Mouse (Mus musculus): ENCODE data around the gene Mettl16. TPM values are rescaled to one million over a fixed set of nuclear protein-coding genes. Genes with fewer than 3 reads are reported as not detected.

Mettl16 gene
- polyA plus RNA-seq, 1 experiment from 2014 or later = 61.6 TPM

DNA sequence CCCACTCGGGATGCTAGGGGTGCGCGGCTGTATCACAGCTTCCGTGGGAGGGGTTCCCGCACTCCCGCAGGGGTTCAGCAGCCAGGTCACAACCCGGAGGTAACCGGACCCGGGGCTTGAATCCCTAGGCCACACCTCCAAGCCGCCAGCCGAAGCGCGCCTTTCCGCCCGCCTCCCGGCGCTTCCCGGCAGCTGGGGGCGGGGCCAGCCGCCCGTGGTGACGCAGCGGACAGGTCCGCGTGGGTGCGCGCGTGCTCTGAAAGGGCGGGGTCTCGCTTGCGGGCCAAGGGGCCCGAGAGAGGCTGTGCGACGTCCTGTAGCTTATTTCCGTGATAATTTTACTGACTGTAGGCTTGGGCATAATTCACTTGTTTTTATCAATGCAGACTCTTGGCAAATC, 67.8 kb downstream of the Mettl16 start:
- H3K27ac ChIP-seq = peak overlapping the region; percentile 93
- peak overlapping the region; percentile 69 for H3K9ac ChIP-seq (replicated peaks)
- H3K9me3 ChIP-seq = no peaks in the 10 kb centered on the region
- H3K27me3 ChIP-seq = no peaks in the 10 kb centered on the region
- H3K4me3 ChIP-seq (replicated peaks) = peak overlapping the region; percentile 56
- H3K36me3 ChIP-seq = peaks cover 39% of the 10 kb centered on the region
- peak overlapping the region; percentile 72 for H3K4me2 ChIP-seq
- ATAC-seq (ENCODE audit: insufficient number of reproducible peaks, insufficient read depth, low FRiP score, low TSS enrichment, low read depth) = peak; percentile 56
- peaks cover 51% of the 10 kb centered on the region for H3K4me1 ChIP-seq (replicated peaks)
- WGBS = under 1% methylated on average over 35 of the region's 35 CpGs

DNA sequence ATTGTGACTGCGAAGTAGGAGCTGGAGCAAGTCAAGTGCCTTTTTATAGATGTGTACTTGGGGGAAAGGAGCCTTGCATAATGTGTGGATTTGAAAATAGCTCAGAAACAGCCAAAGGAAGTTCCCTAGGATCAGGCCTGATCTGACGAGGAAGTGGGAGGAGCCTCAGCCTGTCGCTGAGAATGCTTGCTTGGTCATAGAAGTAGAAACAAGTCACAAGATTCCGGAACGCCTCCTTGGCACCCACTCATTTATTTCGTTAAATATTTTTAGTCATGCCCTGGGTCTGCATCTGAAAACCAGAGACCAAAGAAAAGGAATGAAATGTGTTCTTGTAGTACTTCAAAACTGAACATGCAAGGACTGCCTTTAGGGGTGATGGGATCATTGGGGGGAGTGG, 68.3 kb downstream of the Mettl16 start:
- no peaks in the 10 kb centered on the region for H3K9me3 ChIP-seq
- peaks cover 48% of the 10 kb centered on the region for H3K4me1 ChIP-seq (replicated peaks)
- peak overlapping the region; percentile 93 for H3K27ac ChIP-seq
- no peak overlapping the region for H3K9ac ChIP-seq (replicated peaks)
- peak overlapping the region; percentile 72 for H3K4me2 ChIP-seq
- whole genome bisulfite sequencing = 49% methylated on average over 6 of the region's 6 CpGs
- no peaks in the 10 kb centered on the region for H3K27me3 ChIP-seq
- H3K4me3 ChIP-seq (replicated peaks) = peak overlapping the region; percentile 56
- peaks cover 44% of the 10 kb centered on the region for H3K36me3 ChIP-seq
- no peak for ATAC-seq (ENCODE audit: insufficient number of reproducible peaks, insufficient read depth, low FRiP score, low TSS enrichment, low read depth)

DNA sequence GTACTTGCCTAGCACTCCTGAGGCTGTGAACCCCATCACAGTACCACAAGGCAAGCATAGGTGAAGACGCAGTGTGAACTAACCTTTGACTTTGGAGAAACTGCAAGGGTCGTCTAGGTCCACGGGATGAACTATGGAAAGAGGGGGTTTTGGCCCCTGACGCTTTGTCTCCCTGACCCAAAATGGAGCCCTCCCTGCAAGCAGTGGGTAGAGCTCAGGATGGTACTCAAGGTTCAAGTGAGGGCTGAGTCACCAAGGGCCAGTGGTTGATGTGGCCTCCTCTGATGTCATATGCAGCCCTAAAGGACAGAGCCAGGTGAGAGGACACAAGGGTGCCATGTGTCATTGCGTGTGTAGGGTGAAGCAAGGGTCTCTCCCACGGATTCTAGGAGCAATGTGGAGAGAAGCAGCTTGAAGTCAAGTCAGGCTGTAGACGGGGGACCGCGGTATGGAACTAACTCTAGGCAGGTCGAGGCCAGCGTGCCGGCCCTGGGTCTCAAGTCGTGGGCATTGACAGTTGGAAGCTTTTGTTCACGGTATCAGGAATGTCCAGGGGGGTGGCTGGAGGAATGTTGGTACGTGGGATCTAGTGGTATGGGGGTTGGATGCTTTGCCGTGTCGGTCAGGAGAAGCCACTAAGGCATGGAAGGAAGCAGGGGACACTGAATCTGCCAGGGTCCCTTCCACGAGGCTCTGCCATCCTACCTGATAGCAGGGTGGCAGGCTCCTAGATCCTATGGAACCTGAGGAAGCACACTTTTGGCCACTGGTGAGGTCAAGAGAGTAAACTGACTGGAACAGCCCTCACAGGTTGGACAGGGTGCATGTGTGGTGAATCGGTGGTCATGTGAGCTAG, 69.5 kb downstream of the Mettl16 start:
- Histone ChIP-seq H3K36me3 (peaks cover 55% of the 10 kb centered on the region), H3K9ac (replicated peaks) (no peak overlapping the region), H3K4me1 (replicated peaks) (peaks cover 37% of the 10 kb centered on the region), H3K4me2 (no peak overlapping the region), H3K9me3 (no peaks in the 10 kb centered on the region), H3K4me3 (replicated peaks) (no peak overlapping the region), H3K27ac (no peak overlapping the region), H3K27me3 (no peaks in the 10 kb centered on the region)
- WGBS = 93% methylated on average over 19 of the region's 19 CpGs
- no peak for ATAC-seq (ENCODE audit: insufficient number of reproducible peaks, insufficient read depth, low FRiP score, low TSS enrichment, low read depth)

DNA sequence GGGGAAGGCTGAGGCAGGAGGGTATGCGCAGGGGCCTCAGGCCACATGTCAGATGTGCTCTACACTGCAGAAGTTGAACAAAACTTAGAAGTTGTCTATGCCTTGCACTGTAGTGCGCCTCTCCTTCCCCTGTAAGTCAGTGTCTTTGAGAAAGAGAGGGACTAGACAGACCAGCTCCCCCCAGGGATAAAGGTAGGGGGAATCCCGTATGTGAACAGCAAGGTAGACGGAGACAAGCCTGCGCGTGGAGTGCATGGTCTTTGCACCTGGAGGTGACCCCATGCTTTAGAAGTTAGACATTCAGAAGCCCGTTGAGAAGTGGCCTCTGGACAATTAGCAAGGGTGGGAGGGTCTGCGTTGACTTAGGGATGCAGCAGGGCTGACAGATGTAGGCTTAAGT, 70.1 kb downstream of the Mettl16 start:
- WGBS = 89% methylated on average over 8 of the region's 8 CpGs
- Histone ChIP-seq H3K4me3 (replicated peaks) (no peak overlapping the region), H3K27ac (no peak overlapping the region), H3K9ac (replicated peaks) (no peak overlapping the region), H3K36me3 (peaks cover 60% of the 10 kb centered on the region), H3K4me1 (replicated peaks) (peaks cover 37% of the 10 kb centered on the region), H3K9me3 (0 out of 2 replicates have a peak, but pooled peaks cover 3% of the 10 kb centered on the region), H3K27me3 (no peaks in the 10 kb centered on the region), H3K4me2 (no peak overlapping the region)
- ATAC-seq (ENCODE audit: insufficient number of reproducible peaks, insufficient read depth, low FRiP score, low TSS enrichment, low read depth) = no peak

DNA sequence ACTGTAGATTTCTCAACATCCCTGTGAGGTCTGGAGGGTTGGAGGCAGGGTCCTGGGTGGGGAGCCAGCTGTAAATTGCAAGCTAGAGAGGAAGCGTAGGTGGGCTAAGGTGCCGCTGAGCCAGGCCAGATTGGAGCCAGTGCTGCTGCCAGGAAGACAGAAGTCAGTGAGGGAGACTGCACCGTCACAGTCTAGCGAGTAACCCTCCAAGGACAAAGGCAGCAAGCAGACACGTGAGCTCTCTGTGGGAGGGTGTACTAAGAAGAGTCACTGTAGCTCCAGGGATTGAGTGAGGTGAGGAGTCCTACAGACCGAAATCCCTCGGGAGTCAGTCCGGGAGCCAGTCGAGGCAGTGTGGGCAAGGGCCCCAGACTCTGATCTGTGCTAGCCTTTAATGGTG, 70.7 kb downstream of the Mettl16 start:
- Histone ChIP-seq H3K9ac (replicated peaks) (no peak overlapping the region), H3K27ac (no peak overlapping the region), H3K4me3 (replicated peaks) (no peak overlapping the region), H3K4me1 (replicated peaks) (peaks cover 34% of the 10 kb centered on the region), H3K36me3 (peaks cover 60% of the 10 kb centered on the region), H3K4me2 (no peak overlapping the region), H3K27me3 (no peaks in the 10 kb centered on the region), H3K9me3 (0 out of 2 replicates have a peak, but pooled peaks cover 3% of the 10 kb centered on the region)
- 88% methylated on average over 9 of the region's 9 CpGs for WGBS
- no peak for ATAC-seq (ENCODE audit: insufficient number of reproducible peaks, insufficient read depth, low FRiP score, low TSS enrichment, low read depth)

DNA sequence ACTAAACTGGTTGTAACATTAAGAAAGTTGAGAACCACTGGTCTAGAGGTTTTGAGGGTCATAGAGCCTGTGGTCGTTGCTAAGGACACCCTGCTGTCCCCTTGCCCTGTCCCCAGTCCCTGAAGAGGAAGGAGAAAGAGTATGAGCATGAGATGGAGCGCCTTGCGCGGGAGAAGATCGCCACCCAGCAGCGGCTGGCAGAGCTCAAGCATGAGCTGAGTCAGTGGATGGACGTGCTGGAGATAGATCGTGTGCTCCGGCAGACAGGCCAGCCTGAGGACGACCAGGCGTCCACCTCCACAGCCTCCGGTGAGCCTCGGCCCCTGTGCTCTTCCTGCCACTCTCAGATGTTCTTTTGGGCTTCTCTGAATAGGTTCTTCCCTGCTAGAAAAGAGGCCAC, 71.4 kb downstream of the Mettl16 start:
- H3K4me1 ChIP-seq (replicated peaks) = peaks cover 27% of the 10 kb centered on the region
- H3K27me3 ChIP-seq = no peaks in the 10 kb centered on the region
- H3K4me3 ChIP-seq (replicated peaks) = no peak overlapping the region
- H3K4me2 ChIP-seq = no peak overlapping the region
- H3K27ac ChIP-seq = no peak overlapping the region
- no peak overlapping the region for H3K9ac ChIP-seq (replicated peaks)
- 0 out of 2 replicates have a peak, but pooled peaks cover 3% of the 10 kb centered on the region for H3K9me3 ChIP-seq
- ATAC-seq (ENCODE audit: insufficient number of reproducible peaks, insufficient read depth, low FRiP score, low TSS enrichment, low read depth) = no peak
- peaks cover 58% of the 10 kb centered on the region for H3K36me3 ChIP-seq
- WGBS = 86% methylated on average over 13 of the region's 13 CpGs

DNA sequence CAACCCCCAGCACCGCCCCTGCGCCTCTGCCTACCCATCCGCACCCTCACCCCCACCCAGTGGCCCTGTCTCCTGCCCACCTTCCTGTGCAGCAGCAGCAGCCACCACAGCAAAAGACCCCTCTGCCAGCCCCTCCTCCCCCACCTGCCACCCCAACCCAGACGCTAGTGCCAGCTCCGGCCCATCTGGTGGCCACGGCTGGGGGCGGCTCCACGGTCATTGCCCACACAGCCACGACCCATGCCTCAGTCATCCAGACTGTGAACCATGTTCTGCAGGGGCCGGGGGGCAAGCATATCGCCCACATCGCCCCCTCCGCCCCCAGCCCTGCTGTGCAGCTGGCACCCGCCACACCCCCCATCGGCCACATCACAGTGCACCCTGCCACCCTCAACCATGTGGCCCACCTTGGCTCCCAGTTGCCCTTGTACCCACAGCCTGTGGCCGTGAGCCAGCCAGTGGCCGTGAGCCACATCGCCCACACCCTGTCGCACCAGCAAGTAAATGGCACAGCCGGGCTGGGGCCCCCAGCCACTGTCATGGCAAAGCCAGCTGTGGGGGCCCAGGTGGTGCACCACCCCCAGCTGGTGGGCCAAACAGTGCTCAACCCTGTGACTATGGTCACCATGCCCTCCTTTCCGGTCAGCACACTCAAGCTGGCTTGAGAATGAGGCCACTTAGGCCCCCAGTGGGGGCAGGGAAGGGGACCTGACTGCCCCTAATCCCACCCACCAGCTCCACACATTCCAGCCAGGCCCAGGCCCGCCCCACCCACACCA, 72.2 kb downstream of the Mettl16 start:
- H3K4me1 ChIP-seq (replicated peaks) = peaks cover 22% of the 10 kb centered on the region
- H3K4me2 ChIP-seq = no peak overlapping the region
- H3K36me3 ChIP-seq = peaks cover 58% of the 10 kb centered on the region
- H3K27me3 ChIP-seq = no peaks in the 10 kb centered on the region
- H3K9me3 ChIP-seq = 0 out of 2 replicates have a peak, but pooled peaks cover 3% of the 10 kb centered on the region
- H3K9ac ChIP-seq (replicated peaks) = no peak overlapping the region
- no peak for ATAC-seq (ENCODE audit: insufficient number of reproducible peaks, insufficient read depth, low FRiP score, low TSS enrichment, low read depth)
- 87% methylated on average over 22 of the region's 22 CpGs for WGBS
- H3K4me3 ChIP-seq (replicated peaks) = no peak overlapping the region
- 0 out of 2 replicates have a peak overlapping the region, but pooled peaks have one; percentile 25 for H3K27ac ChIP-seq

DNA sequence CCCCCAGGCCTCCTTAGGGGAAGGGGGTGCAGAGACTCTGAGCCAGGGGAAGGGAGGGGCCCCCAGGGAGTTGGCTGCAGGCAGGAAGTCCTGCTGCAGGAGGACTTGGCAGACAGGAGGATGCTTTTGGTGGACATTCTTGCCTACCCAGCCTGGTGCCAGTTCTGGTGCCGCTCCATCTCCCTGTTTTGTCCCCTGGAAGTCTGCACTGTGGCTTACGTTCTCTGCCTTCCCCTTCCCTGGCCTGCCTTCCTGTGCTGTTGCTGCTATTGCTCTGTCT, 72.7 kb downstream of the Mettl16 start:
- Histone ChIP-seq H3K9ac (replicated peaks) (no peak overlapping the region), H3K27me3 (no peaks in the 10 kb centered on the region), H3K27ac (0 out of 2 replicates have a peak overlapping the region, but pooled peaks have one; percentile 25), H3K9me3 (0 out of 2 replicates have a peak, but pooled peaks cover 3% of the 10 kb centered on the region), H3K4me3 (replicated peaks) (no peak overlapping the region), H3K36me3 (peaks cover 58% of the 10 kb centered on the region), H3K4me2 (no peak overlapping the region), H3K4me1 (replicated peaks) (peaks cover 26% of the 10 kb centered on the region)
- no peak for ATAC-seq (ENCODE audit: insufficient number of reproducible peaks, insufficient read depth, low FRiP score, low TSS enrichment, low read depth)
- WGBS = 86% methylated on average over 2 of the region's 2 CpGs

DNA sequence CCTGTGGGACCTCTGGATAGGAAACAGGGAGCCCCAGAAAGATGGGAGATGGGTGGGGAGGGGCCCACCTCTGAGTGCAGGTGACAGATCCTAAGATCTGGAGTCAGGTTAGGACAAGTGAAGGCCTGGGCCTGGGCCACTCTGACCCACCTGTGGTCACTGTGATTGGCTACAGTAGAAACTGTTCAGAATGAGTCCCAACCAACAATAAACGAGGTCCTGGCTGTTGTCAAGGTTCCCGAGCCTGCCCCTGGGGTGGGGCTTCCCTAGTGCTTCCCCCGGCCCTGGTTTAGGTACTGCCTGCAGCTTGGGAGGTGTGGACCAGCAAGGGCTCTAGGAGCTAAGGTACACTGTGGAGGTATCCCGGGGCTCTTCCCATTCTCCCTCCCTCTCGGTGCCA, 73.1 kb downstream of the Mettl16 start:
- peaks cover 58% of the 10 kb centered on the region for H3K36me3 ChIP-seq
- peaks cover 30% of the 10 kb centered on the region for H3K4me1 ChIP-seq (replicated peaks)
- H3K4me2 ChIP-seq = no peak overlapping the region
- H3K9ac ChIP-seq (replicated peaks) = no peak overlapping the region
- WGBS = 58% methylated on average over 5 of the region's 5 CpGs
- ATAC-seq (ENCODE audit: insufficient number of reproducible peaks, insufficient read depth, low FRiP score, low TSS enrichment, low read depth) = no peak
- 0 out of 2 replicates have a peak overlapping the region, but pooled peaks have one; percentile 25 for H3K27ac ChIP-seq
- H3K9me3 ChIP-seq = 0 out of 2 replicates have a peak, but pooled peaks cover 3% of the 10 kb centered on the region
- no peak overlapping the region for H3K4me3 ChIP-seq (replicated peaks)
- H3K27me3 ChIP-seq = no peaks in the 10 kb centered on the region

DNA sequence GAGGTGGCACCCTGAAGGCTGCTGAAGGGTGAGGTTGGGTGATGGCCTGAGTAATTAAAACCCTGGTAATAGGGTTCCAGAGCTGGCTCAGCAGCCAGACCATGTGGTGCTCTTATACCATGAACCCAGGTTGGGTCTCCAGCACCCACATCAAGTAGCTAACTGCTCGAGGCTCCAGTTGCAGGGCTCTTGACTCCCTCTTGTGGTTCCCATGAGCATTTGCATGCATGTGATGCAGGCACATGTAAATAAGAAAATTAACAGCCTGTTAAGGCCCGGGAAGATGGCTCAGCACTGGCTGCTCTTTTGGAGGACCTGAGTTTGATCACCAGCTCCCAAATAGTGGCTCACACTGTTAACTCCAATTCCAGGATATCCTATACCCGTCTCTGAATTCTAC, 75.2 kb downstream of the Mettl16 start:
- WGBS = 71% methylated on average over 3 of the region's 3 CpGs
- peaks cover 22% of the 10 kb centered on the region for H3K4me1 ChIP-seq (replicated peaks)

DNA sequence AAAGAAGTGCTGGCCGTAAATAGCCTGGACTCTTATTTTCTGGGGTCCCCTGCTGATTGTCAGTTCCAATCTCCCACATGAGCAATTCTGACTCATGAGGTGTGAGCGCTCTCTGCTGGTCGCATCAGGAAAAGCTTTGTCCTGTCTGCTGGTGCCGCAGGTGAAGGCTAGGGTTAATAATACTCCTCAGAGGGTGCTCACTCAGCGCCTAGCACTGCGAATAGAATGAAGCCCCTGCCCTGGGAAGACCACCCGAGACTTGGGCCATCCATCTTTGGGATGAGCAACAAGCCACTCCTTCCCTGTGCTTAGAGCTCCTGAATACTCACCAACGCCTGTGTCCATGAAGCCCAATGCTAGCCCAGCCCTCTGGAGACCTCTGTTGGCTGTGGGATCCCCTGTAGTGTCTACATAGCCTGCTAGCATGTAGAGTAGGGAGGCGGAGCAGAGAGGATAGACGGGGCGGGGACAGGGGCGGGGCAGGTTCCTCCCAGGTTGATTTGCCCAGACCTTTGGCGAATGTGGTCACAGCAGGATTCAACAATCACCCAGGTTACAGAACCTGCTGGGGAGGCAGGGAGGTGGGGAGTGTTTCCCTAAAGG, 77.4 kb downstream of the Mettl16 start:
- WGBS = 4% methylated on average over 13 of the region's 13 CpGs
- no peak overlapping the region for H3K4me3 ChIP-seq (replicated peaks)
- no peak for ATAC-seq (ENCODE audit: insufficient number of reproducible peaks, insufficient read depth, low FRiP score, low TSS enrichment, low read depth)
- no peak overlapping the region for H3K27ac ChIP-seq
- 0 out of 2 replicates have a peak, but pooled peaks cover 3% of the 10 kb centered on the region for H3K9me3 ChIP-seq
- peaks cover 18% of the 10 kb centered on the region for H3K4me1 ChIP-seq (replicated peaks)
- peaks cover 26% of the 10 kb centered on the region for H3K36me3 ChIP-seq
- 0 out of 2 replicates have a peak overlapping the region, but pooled peaks have one; percentile 1 for H3K9ac ChIP-seq (replicated peaks)
- H3K4me2 ChIP-seq = no peak overlapping the region
- H3K27me3 ChIP-seq = no peaks in the 10 kb centered on the region

More for the DNA sequence above, 75.2 kb downstream of the Mettl16 start:
- 0 out of 2 replicates have a peak, but pooled peaks cover 3% of the 10 kb centered on the region for H3K9me3 ChIP-seq
- H3K36me3 ChIP-seq = peaks cover 49% of the 10 kb centered on the region
- no peak for ATAC-seq (ENCODE audit: insufficient number of reproducible peaks, insufficient read depth, low FRiP score, low TSS enrichment, low read depth)
- no peak overlapping the region for H3K27ac ChIP-seq
- no peak overlapping the region for H3K4me3 ChIP-seq (replicated peaks)
- no peak overlapping the region for H3K4me2 ChIP-seq
- H3K9ac ChIP-seq (replicated peaks) = no peak overlapping the region
- no peaks in the 10 kb centered on the region for H3K27me3 ChIP-seq
